Mouse (Mus musculus): ENCODE results near the gene Tff3. TPM values are rescaled to one million over a fixed set of nuclear protein-coding genes. Genes with fewer than 3 reads are reported as not detected.
A peak's percentile ranks its signal among the peaks of the same experiment; 100 is the strongest.

The Tff3 gene
- polyA plus RNA-seq, 1 experiment from 2014 or later = 0.50 TPM

DNA sequence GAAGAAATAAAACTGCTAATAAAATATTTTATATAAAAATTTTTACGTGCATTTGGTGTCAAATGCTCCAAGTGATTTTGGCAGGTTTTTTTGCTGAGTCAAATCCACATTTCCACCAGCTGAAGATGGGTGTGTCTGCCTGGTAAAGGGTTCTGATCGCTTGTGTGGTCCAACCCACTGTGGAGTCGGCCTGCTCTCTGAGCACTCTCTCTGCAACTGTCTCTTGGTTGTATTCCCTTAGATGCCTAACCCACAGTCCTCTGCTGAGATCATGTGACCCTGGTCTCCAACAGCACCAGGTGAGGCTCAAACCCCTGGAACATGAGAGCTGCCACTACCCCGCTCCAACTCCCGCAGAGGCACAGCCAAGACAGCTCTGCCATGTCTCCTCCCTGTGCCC is 11.5 kb downstream of the Tff3 start:
- H3K27ac ChIP-seq = no peak overlapping the region
- 89% methylated on average over 5 of the region's 5 CpGs for WGBS
- peaks cover 16% of the 10 kb centered on the region for H3K4me1 ChIP-seq
- H3K9me3 ChIP-seq = no peaks in the 10 kb centered on the region
- H3K27me3 ChIP-seq (ENCODE audit: insufficient read depth, poor library complexity, severe bottlenecking) = no peaks in the 10 kb centered on the region
- H3K36me3 ChIP-seq = no peaks in the 10 kb centered on the region
- no peak overlapping the region for H3K4me3 ChIP-seq
- DNase-seq (ENCODE audit: low spot score) = no peak

DNA sequence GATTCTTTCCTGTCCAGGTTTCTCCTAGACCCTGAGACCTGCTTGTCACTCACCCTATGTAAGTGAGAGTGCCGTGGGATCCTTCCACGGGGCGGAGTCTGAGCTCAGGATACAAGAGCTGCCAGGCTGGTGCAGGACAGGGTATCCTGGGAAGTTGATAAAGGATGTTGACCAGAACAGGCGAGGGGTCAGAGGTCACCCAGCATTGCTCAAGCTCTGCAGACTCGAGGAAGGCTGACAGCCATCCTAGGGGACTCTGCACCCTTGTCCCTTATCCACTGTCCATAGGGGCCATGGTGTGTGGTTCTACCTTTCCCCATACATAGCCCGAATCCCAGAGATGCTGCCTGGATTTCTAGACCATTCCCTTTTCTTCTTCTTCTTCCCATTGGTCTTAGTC is 13.4 kb downstream of the Tff3 start:
- WGBS = 47% methylated on average over 6 of the region's 6 CpGs

DNA sequence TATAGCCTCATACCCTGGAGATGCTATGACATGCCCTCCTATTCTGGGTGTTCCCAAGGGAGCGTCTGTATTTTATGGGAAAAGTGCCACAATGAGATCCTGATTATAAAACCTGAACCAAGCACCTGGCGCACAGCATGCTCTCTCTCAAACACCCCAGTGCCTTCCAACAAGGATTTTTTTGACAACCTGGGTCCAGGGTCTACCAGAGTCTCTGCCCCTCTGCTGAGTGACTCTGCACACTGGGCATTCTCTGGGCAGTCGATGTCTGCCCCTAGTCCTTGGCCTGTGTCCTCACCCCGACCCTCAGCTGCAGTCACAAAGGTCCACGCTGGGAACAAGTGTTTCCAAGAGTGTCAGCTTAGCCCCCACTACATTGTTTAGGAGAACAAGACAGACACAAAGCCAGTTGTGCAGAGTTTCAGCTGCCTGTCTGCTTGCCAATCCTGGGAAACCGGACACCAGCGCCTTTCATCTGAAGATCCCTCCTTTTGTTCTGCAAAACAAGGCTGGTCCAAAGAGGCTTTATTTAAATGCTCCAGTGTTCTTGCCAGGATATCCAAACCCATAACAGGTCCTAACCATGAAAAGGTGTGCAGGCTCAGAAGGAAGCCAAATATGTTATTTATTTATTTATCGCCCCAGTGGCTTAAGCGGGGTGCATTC is 16.1 kb downstream of the Tff3 start:
- Histone ChIP-seq H3K36me3 (0 out of 2 replicates have a peak, but pooled peaks cover 4% of the 10 kb centered on the region), H3K27me3 (ENCODE audit: insufficient read depth, poor library complexity, severe bottlenecking) (no peaks in the 10 kb centered on the region), H3K4me1 (peaks cover 10% of the 10 kb centered on the region), H3K9me3 (no peaks in the 10 kb centered on the region), H3K27ac (no peak overlapping the region), H3K4me3 (no peak overlapping the region)
- DNase-seq (ENCODE audit: low spot score) = no peak
- WGBS = 70% methylated on average over 9 of the region's 9 CpGs

More for the DNA sequence above, 13.4 kb downstream of the Tff3 start:
- peaks cover 16% of the 10 kb centered on the region for H3K4me1 ChIP-seq
- no peaks in the 10 kb centered on the region for H3K9me3 ChIP-seq
- no peaks in the 10 kb centered on the region for H3K27me3 ChIP-seq (ENCODE audit: insufficient read depth, poor library complexity, severe bottlenecking)
- H3K27ac ChIP-seq = no peak overlapping the region
- DNase-seq (ENCODE audit: low spot score) = no peak
- H3K36me3 ChIP-seq = no peaks in the 10 kb centered on the region
- H3K4me3 ChIP-seq = no peak overlapping the region

DNA sequence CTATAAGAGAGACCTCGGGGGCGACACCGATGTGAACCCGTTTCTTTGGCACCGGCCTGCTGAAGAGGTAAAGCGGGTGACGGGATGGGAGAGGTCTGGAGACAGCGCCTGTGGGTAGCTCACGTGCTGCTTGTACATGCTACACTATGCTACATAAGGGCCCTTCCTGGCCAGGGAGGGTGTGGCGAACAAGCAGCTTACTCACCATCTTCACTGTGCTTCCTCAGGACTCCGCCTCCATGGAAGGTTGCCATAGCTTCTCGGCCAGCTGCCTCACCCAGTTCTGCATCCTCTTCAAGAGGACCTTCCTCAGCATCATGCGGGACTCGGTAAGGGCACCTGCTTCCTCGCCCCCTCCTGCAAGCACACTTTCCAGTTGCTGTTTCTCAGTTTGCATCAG is 21.1 kb downstream of the Tff3 start:
- DNase-seq (ENCODE audit: low spot score) = no peak
- Histone ChIP-seq H3K27me3 (ENCODE audit: insufficient read depth, poor library complexity, severe bottlenecking) (no peaks in the 10 kb centered on the region), H3K36me3 (0 out of 2 replicates have a peak, but pooled peaks cover 4% of the 10 kb centered on the region), H3K4me3 (no peak overlapping the region), H3K4me1 (no peaks in the 10 kb centered on the region), H3K27ac (no peak overlapping the region), H3K9me3 (no peaks in the 10 kb centered on the region)
- 91% methylated on average over 15 of the region's 15 CpGs for WGBS

DNA sequence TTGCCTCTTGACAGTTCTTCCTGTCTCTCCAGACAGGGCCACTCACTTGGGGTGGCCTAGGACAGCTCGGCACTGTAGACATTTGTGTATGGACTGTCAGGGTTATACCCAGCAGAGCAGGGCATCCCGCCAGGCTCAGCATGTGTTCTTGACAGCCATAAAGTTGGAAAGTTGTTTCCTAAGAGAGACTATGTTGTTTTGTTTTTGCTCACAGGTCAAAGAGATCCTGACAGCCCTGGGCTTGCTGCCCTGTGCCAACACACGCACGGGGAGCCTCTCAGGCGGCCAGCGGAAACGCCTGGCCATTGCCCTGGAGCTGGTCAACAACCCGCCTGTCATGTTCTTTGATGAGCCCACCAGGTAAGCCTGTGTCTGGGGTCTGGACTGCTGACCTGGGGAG is 25.6 kb downstream of the Tff3 start:
- Histone ChIP-seq H3K9me3 (no peaks in the 10 kb centered on the region), H3K27ac (no peak overlapping the region), H3K27me3 (ENCODE audit: insufficient read depth, poor library complexity, severe bottlenecking) (0 out of 2 replicates have a peak, but pooled peaks cover 4% of the 10 kb centered on the region), H3K4me1 (peaks cover 4% of the 10 kb centered on the region), H3K4me3 (no peak overlapping the region), H3K36me3 (0 out of 2 replicates have a peak, but pooled peaks cover 4% of the 10 kb centered on the region)
- no peak for DNase-seq (ENCODE audit: low spot score)
- 87% methylated on average over 8 of the region's 8 CpGs for WGBS

DNA sequence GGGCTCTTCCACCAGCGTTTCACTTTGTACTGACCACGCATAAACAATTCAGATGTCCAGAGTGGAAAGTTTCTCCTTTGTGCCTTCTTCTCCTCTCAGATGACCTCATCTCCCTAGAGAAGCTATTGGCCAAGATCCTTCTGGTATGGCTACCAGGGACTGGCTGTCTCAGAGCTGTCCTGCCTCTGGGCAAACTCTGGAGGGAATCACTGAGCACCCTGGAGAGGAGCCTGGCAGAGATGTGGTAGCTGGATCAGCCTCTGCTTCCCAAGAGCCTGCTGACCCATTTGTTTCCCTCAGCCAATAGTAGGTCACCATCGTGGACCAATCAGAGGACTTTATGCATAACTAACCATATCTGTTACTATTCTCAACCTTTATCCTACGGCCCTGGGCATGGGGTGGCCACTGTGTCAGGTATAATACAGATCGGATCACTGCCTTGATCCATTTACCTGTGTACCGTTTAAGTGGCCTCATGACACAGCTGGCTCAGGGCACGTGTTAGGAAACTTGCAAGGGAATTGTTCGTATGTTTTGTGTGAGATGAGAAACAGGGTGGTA is 26.4 kb downstream of the Tff3 start:
- H3K27me3 ChIP-seq (ENCODE audit: insufficient read depth, poor library complexity, severe bottlenecking) = 0 out of 2 replicates have a peak, but pooled peaks cover 4% of the 10 kb centered on the region
- H3K36me3 ChIP-seq = no peaks in the 10 kb centered on the region
- no peak for DNase-seq (ENCODE audit: low spot score)
- 80% methylated on average over 8 of the region's 8 CpGs for whole genome bisulfite sequencing
- no peak overlapping the region for H3K4me3 ChIP-seq
- H3K4me1 ChIP-seq = peaks cover 8% of the 10 kb centered on the region
- H3K27ac ChIP-seq = no peak overlapping the region
- H3K9me3 ChIP-seq = no peaks in the 10 kb centered on the region

DNA sequence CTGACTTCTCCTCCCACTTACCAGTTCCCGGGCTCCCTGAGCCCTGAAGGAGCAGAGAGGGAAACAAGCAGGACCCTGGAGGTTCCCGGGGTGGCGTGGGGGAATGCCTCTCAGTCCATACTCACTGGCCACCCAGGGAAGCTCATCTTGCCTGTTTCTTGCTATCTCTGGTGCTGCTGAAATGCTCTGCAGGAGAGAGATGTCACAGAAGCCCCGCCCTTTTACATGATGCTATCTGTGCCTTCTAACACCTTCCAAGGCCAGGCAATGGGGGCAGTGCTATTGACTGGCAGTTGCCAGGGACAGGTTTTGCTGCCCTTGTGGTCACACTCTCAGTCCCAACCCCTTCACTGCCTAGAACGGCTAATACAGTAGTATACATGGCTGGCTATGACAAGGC is 30.7 kb downstream of the Tff3 start:
- H3K4me1 ChIP-seq = peaks cover 8% of the 10 kb centered on the region
- no peak for DNase-seq (ENCODE audit: low spot score)
- peaks cover 9% of the 10 kb centered on the region; the same call in 1 of the 2 replicates for H3K27me3 ChIP-seq (ENCODE audit: insufficient read depth, poor library complexity, severe bottlenecking)
- H3K36me3 ChIP-seq = 0 out of 2 replicates have a peak, but pooled peaks cover 5% of the 10 kb centered on the region
- WGBS = 58% methylated on average over 5 of the region's 5 CpGs
- H3K27ac ChIP-seq = no peak overlapping the region
- H3K9me3 ChIP-seq = no peaks in the 10 kb centered on the region
- H3K4me3 ChIP-seq = no peak overlapping the region

DNA sequence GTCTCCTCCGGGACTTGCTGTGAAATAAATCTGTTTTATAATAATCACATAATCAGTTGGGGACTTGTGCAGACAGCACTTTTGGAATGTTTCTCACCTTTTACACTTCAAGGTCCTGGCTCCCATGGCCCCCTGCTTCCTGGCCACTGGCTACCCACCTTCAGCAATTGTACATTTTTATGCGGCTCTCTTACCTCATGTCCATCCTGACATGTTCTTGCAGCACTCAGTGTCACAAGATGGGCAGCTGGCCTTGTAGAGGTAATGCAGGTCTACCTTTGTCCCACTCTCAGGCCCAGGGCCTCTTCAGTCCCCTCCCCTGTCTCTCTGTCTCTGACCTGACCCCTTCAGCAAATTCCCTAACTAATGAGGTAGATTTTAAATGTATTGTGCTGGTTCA is 32.6 kb downstream of the Tff3 start:
- H3K27me3 ChIP-seq (ENCODE audit: insufficient read depth, poor library complexity, severe bottlenecking) = peaks cover 9% of the 10 kb centered on the region; the same call in 1 of the 2 replicates
- H3K9me3 ChIP-seq = peaks cover 3% of the 10 kb centered on the region; the same call in 1 of the 2 replicates
- H3K36me3 ChIP-seq = peaks cover 11% of the 10 kb centered on the region
- DNase-seq (ENCODE audit: low spot score) = no peak
- H3K4me3 ChIP-seq = no peak overlapping the region
- 98% methylated on average over 2 of the region's 2 CpGs for WGBS
- H3K4me1 ChIP-seq = peaks cover 16% of the 10 kb centered on the region
- H3K27ac ChIP-seq = no peak overlapping the region

DNA sequence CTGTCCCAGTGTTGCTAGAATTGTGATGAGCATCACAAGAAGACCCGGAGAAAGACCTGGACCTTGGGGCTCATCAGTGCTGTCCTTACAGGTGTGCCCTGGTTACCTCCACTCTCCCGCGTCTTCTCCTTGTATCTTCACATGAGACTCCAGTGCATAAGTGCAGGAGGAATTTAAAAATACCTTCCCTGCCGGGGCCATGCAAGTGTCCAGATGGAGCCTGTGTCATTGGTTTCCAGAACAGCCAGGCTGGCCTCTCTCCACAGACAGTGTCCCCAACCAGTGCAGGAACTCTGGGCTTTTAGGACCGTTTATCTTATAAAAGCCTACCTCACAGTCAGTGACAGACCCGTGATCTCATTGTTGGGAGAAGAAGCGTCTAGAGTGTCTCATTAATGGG is 33.9 kb downstream of the Tff3 start:
- Histone ChIP-seq H3K27me3 (ENCODE audit: insufficient read depth, poor library complexity, severe bottlenecking) (peaks cover 9% of the 10 kb centered on the region; the same call in 1 of the 2 replicates), H3K27ac (no peak overlapping the region), H3K36me3 (peaks cover 11% of the 10 kb centered on the region), H3K4me1 (peaks cover 28% of the 10 kb centered on the region), H3K4me3 (no peak overlapping the region), H3K9me3 (peaks cover 3% of the 10 kb centered on the region; the same call in 1 of the 2 replicates)
- no peak for DNase-seq (ENCODE audit: low spot score)
- 86% methylated on average over 7 of the region's 7 CpGs for WGBS

DNA sequence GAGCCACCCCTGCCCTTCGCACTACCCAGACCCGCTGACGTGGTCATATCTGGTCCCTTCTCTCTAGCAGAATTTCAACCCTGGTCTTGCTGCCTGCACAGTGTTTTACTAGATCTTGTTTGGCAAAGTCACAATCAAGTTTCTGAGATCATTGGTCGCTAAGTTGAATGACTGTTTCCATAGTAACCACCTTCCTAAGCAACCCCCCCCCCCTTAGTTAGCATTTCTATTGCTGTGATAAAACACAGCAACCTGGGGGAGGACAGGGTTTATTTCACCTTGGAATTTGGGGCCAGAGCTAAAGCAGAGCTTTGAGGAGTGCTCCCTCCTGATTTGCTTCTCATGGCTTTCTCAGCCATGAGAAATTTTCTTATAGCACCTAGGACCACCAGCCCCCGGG is 34.7 kb downstream of the Tff3 start:
- H3K27me3 ChIP-seq (ENCODE audit: insufficient read depth, poor library complexity, severe bottlenecking) = peaks cover 9% of the 10 kb centered on the region; the same call in 1 of the 2 replicates
- H3K36me3 ChIP-seq = peaks cover 11% of the 10 kb centered on the region
- 56% methylated on average over 5 of the region's 5 CpGs for WGBS
- no peak for DNase-seq (ENCODE audit: low spot score)
- peaks cover 36% of the 10 kb centered on the region for H3K4me1 ChIP-seq
- H3K27ac ChIP-seq = no peak overlapping the region
- H3K4me3 ChIP-seq = no peak overlapping the region
- H3K9me3 ChIP-seq = peaks cover 3% of the 10 kb centered on the region; the same call in 1 of the 2 replicates

DNA sequence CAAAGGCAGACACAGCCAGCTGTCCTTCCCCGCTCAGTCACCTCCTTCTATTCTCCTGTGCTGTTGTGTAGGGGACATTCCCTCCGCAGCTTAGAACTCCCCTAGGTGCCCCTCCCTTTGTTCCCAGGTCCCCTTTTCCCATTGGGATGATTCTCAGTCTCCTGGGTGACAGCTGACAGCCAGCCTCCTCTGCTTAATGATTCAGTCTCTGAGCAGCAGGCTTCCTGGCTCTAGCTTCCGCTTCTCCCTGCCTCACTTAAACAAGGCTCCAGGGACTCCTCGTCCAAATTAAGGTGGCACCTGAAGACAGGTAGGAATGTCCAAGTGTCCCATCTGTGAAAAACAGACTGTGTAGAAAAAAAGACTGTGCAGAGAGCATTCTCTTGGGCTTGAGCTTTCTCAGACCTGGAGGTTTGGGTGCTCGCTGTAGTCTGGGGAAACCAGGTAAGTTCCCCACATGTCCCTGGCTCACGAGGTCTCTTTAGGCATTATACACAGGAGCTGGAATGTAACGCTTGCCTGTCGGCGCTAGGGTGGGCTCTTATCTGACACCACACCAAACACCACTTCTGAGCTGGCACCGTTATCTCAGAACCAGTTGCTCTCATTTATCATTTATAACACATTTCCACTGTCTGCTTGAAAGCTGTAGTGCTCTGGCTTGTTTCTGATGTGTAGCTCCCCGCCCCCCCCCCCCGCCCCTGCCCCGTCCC is 38.3 kb downstream of the Tff3 start:
- Histone ChIP-seq H3K36me3 (peaks cover 11% of the 10 kb centered on the region), H3K4me1 (peaks cover 48% of the 10 kb centered on the region), H3K4me3 (no peak overlapping the region), H3K27me3 (ENCODE audit: insufficient read depth, poor library complexity, severe bottlenecking) (peaks cover 6% of the 10 kb centered on the region; the same call in 1 of the 2 replicates), H3K9me3 (peaks cover 3% of the 10 kb centered on the region; the same call in 1 of the 2 replicates), H3K27ac (peak overlapping the region; percentile 72)
- DNase-seq (ENCODE audit: low spot score) = peak; percentile 86
- 14% methylated on average over 13 of the region's 13 CpGs for WGBS

DNA sequence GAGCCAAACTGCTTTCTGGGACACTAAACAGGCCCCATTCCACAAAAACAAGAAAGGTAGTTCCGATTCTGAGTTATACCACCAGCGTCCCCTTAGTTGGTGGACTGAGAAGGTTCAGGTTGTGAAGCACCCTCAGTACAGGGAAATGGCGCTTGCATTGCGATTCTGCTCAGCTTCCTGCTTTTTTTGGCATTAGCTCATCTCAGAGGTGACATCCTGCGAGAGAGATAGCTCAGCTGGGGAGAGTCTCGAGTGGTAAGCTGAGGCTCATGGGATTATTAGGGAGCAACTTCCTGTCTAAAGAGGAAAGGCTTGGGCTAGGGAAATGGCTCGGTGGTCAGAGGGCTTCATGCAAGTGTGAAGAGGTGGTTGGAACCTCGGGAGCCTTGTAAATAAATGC is 39.6 kb downstream of the Tff3 start:
- Histone ChIP-seq H3K36me3 (peaks cover 6% of the 10 kb centered on the region), H3K4me1 (peaks cover 48% of the 10 kb centered on the region), H3K27me3 (ENCODE audit: insufficient read depth, poor library complexity, severe bottlenecking) (peaks cover 6% of the 10 kb centered on the region; the same call in 1 of the 2 replicates), H3K4me3 (no peak overlapping the region), H3K27ac (peak overlapping the region; percentile 69; the same call in 1 of the 2 replicates), H3K9me3 (peaks cover 3% of the 10 kb centered on the region; the same call in 1 of the 2 replicates)
- 57% methylated on average over 8 of the region's 8 CpGs for WGBS
- no peak for DNase-seq (ENCODE audit: low spot score)

DNA sequence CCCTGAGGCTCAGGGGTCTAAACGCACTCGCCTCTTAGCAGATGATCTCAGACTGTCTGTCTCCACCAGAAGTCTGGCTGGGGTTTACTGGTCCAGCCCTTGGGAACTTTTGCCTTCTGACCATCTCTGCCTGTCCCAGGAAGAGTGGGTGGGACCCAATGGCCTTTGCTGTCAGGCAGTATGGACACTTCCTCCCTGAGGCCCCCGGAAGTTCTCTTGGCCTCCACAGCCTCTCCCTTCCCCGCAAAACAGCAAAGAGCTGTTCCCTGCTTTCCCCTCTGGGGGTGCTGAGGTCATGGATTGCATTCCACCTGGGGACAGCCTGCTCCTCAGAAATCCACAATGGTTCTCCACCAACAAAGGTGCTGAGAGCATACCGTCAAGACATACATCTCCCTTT is 40.7 kb downstream of the Tff3 start:
- no peak for DNase-seq (ENCODE audit: low spot score)
- WGBS = 43% methylated on average over 5 of the region's 5 CpGs
- H3K36me3 ChIP-seq = peaks cover 6% of the 10 kb centered on the region
- no peaks in the 10 kb centered on the region for H3K27me3 ChIP-seq (ENCODE audit: insufficient read depth, poor library complexity, severe bottlenecking)
- H3K4me3 ChIP-seq = no peak overlapping the region
- H3K4me1 ChIP-seq = peaks cover 48% of the 10 kb centered on the region
- peaks cover 3% of the 10 kb centered on the region; the same call in 1 of the 2 replicates for H3K9me3 ChIP-seq
- H3K27ac ChIP-seq = peak overlapping the region; percentile 69; the same call in 1 of the 2 replicates
